Mouse (Mus musculus) thymus, adult 2 months (tissue): ENCODE measurements at regions not wholly inside any gene's neighbourhood (a gene's known extent, or its start where the extent isn't known, plus 50 kb on each side); places are given as distances from the start of the nearest gene placed in this dataset.
A peak's percentile ranks its signal among the peaks of the same experiment; 100 is the strongest.

Source experiments
- DNase-seq: peaks from one replicate; pipeline ENCODE4 v3.0.0; 2021
- H3K27ac ChIP-seq: fragments of 200-500 bp; 2 replicates; pipeline ENCODE4 v1.5.1; 2012; ENCODE audit warnings: low read length, control low read depth; ENCODE audit not compliant: control insufficient read depth, insufficient read depth
- H3K27me3 ChIP-seq: fragments of 200-500 bp; 2 replicates; pipeline ENCODE4 v1.6.1; 2012; ENCODE audit warnings: mild to moderate bottlenecking, low read length, moderate library complexity, mixed read lengths; ENCODE audit not compliant: control insufficient read depth, insufficient read depth
- H3K36me3 ChIP-seq: fragments of 200-500 bp; 2 replicates; pipeline ENCODE4 v1.6.1; 2012; ENCODE audit warnings: mild to moderate bottlenecking, low read length, moderate library complexity; ENCODE audit not compliant: control insufficient read depth, insufficient read depth
- H3K4me1 ChIP-seq: fragments of 200-500 bp; replicated peaks from 2 replicates; pipeline ENCODE4 v1.6.1; 2012; ENCODE audit warnings: low read length; ENCODE audit not compliant: control insufficient read depth, insufficient read depth
- H3K4me3 ChIP-seq: fragments of 200-500 bp; 2 replicates; pipeline ENCODE4 v1.5.1; 2012; ENCODE audit warnings: mild to moderate bottlenecking, low read length, control low read depth, moderate library complexity; ENCODE audit not compliant: control insufficient read depth, insufficient read depth
- CTCF ChIP-seq: fragments of 200-500 bp; IDR thresholded peaks from 2 replicates; pipeline ENCODE4 v1.5.1; 2012; ENCODE audit warnings: mild to moderate bottlenecking, control low read depth, low read length, moderate library complexity, borderline replicate concordance; ENCODE audit not compliant: control insufficient read depth, poor library complexity, insufficient read depth; ENCODE audit errors: extremely low read depth
- POLR2A ChIP-seq: fragments of 200-500 bp; IDR thresholded peaks from 2 replicates; pipeline ENCODE4 v1.6.1; 2012; ENCODE audit warnings: mild to moderate bottlenecking, low read length, control low read depth, moderate library complexity; ENCODE audit not compliant: control insufficient read depth, poor library complexity, insufficient read depth; ENCODE audit errors: extremely low read depth
- WGBS: fragments of 180-500 bp; shearing (Covaris S2); methylation state at CpG from one replicate; pipeline ENCODE4 v1.1.7; 2018; 5-methylcytosine and 5-hydroxymethylcytosine counted together

DNA sequence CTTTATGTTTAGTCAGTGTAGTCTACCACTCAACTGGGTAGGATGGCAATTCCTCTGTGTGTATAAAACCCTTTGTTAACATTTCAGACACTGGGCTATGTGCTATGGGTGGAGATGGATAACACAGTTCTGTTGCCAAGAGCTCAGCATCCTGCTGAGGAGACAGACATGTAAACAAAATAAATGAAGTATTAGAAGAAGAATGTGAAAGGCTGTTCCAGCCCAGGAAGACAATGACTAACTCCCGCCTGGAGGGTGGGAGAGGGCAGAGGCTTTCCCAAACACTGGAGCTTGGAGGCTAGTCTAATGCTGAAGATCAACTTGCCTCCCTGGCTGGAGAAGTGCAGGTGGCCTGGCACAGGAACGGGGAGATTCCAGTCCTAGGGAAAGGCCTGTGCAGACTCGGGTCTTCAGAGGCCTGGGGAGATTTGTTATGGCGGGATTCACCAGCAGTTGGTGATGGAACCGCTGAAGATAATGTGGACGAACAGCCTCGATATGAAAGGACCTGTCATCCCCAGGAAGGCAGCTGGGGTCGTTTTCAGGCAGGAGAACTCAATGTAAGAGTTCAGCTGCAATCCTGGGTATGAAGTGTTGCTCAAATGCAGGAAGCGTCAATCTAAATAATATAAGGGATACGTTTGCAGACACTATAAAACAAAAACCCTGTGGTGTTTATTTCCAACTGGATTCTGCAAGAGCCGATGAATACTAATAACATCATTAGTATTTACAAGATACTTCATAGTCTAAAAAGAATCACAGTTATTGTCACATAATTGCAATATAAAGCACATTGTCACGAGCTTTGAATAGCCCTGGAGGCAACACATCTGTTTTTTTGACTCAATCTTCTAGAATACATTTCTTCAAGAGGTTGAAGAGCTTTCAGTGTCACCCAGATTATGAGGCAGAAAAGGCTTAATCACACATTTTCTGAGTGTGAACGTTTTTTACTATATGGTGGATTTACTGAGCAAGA is 498.8 kb upstream of the Btbd3 start:
- Histone ChIP-seq H3K27ac (no peak overlapping the region), H3K4me3 (no peak overlapping the region), H3K36me3 (no peaks in the 10 kb centered on the region), H3K27me3 (no peaks in the 10 kb centered on the region), H3K4me1 (no peaks in the 10 kb centered on the region)
- 68% methylated on average over 13 of the region's 13 CpGs for WGBS
- TF ChIP-seq POLR2A (no peak), CTCF (no peak)
- DNase-seq: no peak

DNA sequence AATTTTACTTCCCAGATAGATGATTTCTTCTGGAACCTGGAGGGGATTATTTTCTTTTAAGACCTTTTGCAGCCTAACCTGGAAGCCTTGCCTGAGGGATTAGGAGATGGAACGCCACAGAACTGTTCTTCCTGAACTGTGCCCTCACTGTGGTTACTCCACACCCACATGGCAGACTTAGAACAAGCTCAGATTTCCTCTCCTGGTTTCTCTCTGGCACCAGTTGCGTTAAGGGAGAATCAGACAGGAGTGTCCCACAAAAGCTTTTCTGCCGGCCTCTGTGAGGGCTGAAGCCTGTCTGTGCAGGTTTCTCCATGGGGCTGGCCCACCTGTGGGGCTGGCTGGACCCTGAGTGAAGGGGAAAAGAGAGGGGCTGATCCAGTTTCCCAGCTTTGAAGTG is 500.1 kb upstream of the Btbd3 start:
- Histone ChIP-seq H3K27me3 (no peaks in the 10 kb centered on the region), H3K4me1 (no peaks in the 10 kb centered on the region), H3K36me3 (no peaks in the 10 kb centered on the region), H3K27ac (peak overlapping the region; percentile 51; the same call in 1 of the 2 replicates), H3K4me3 (no peak overlapping the region)
- no peak for DNase-seq
- TF ChIP-seq CTCF: no peak
- no peak for TF ChIP-seq POLR2A
- 30% methylated on average over 3 of the region's 3 CpGs for WGBS

DNA sequence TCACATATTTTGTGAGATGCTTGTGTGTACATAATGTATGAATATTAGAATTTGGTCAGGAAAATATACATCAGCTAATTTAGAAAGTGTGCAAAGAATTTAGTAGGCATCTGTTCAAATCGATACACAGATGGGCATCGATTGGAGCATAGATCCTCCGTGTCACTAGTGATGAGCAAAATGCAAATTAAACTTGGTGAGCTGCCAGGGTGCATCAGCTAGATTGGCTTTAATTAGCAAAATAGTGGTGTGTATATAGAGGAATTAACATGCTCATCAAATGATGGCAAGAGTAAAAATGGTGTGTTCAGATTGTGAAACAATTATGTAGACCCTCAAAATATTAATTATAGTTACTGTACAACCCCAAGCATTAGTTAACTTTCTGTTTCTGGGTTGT is 501.9 kb upstream of the Btbd3 start:
- no peak overlapping the region for H3K4me3 ChIP-seq
- WGBS: 95% methylated on average over 3 of the region's 3 CpGs
- H3K27me3 ChIP-seq: no peaks in the 10 kb centered on the region
- DNase-seq: no peak
- no peak overlapping the region for H3K27ac ChIP-seq
- no peak for TF ChIP-seq POLR2A
- no peak for TF ChIP-seq CTCF
- no peaks in the 10 kb centered on the region for H3K36me3 ChIP-seq
- no peaks in the 10 kb centered on the region for H3K4me1 ChIP-seq

DNA sequence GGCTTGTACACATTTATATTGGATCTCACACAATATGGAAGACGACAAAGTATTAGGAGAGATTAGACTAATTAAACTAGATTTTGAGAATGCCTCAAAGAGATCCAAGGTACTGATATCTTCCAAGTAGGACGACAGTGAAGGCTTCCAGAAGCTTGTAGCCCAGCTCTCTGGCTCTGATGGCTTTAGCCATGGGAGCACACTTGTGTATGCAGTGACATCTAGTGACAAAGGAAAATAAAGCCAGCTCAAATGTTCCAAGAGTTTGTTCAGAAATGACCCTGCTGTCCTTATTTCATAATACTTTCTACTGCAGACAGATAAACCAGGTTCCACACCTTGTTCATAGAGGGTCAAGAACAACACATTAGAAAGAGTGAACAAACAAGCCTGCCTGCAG is 524.0 kb upstream of the Btbd3 start:
- 21% methylated on average over 2 of the region's 2 CpGs for WGBS
- no peak for DNase-seq
- TF ChIP-seq CTCF: no peak
- TF ChIP-seq POLR2A: no peak

DNA sequence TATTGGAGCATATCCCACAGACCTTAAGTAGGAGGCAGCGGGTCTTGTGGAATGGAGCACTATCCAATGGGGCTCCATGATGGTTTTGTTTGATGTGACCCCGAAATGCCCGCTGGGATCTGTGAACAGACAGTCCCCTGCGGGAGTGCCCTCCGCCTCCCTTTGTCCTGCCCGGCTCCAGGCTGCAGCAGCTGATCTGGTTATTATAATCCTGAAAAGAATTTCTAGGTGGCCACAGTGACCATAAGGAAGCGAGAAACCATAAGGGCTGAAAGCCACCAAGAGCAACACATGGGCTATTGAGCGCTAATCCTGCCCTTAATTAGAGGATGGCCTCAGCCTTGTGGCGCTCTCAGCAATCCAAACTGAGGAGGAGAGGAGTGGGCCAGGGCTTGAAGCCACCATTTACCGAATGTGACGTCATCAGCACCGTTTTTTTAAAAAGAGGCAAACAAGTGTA is 525.9 kb upstream of the Btbd3 start:
- Histone ChIP-seq H3K27ac (no peak overlapping the region), H3K36me3 (no peaks in the 10 kb centered on the region), H3K4me1 (no peaks in the 10 kb centered on the region), H3K4me3 (no peak overlapping the region), H3K27me3 (no peaks in the 10 kb centered on the region)
- no peak for TF ChIP-seq CTCF
- TF ChIP-seq POLR2A: no peak
- WGBS: 92% methylated on average over 12 of the region's 12 CpGs
- no peak for DNase-seq

More for the DNA sequence above, 524.0 kb upstream of the Btbd3 start:
- Histone ChIP-seq H3K4me1 (no peaks in the 10 kb centered on the region), H3K27ac (no peak overlapping the region), H3K4me3 (no peak overlapping the region), H3K27me3 (no peaks in the 10 kb centered on the region), H3K36me3 (no peaks in the 10 kb centered on the region)

DNA sequence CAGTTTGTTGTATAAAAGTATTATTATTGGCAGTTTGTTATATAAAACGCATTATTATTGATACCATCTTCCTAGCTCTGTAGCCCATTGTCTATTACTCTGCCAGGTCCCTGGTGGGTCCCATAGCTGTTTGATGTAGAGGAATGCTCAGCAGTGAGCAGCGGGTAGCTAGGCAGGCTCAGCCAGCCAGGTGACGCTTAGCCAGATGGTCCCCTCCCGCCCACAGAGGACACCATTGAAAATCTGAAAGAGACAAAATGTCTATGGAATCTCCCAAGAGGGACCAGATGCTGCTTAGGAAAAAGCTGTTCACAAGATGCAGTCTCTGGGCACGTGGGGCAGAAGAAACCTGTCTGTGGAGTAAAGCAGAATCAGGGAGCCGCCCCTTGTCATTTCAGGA is 526.5 kb upstream of the Btbd3 start:
- 87% methylated on average over 6 of the region's 6 CpGs for WGBS
- H3K27ac ChIP-seq: no peak overlapping the region
- H3K4me1 ChIP-seq: no peaks in the 10 kb centered on the region
- H3K4me3 ChIP-seq: no peak overlapping the region
- no peaks in the 10 kb centered on the region for H3K36me3 ChIP-seq
- DNase-seq: no peak
- H3K27me3 ChIP-seq: no peaks in the 10 kb centered on the region
- TF ChIP-seq CTCF (no peak), POLR2A (no peak)
